ENCODE assay signal across 16 mouse cellular contexts in genomic region chr7:143108996-143109660, GRCm38 (mm10). TPM values are rescaled to one million over a fixed set of nuclear protein-coding genes. Genes with fewer than 3 reads are reported as not detected.
DNase-seq lines count a peak whose midpoint lies in the region; ATAC-seq lines count a peak whose summit lies in the region.
"Had no signal": no experiment of that assay in that cellular context is flagged by ENCODE, and none has a peak within 500 bp of the region (broad histone marks: within the 10 kb centered on the region; RNA-seq: fewer than 3 reads in every experiment).

No protein-coding gene starts in this region.

- H3K27me3 ChIP-seq in heart, embryonic 12.5 days (replicated peaks): peaks cover 42% of the 10 kb centered on the region
- peaks cover 29% of the 10 kb centered on the region for H3K27me3 ChIP-seq in heart, embryonic 15.5 days

- peak overlapping the region; percentile 80 for H3K9ac ChIP-seq in heart, embryonic 12.5 days
- peak overlapping the region; percentile 69; the same call in 1 of the 2 replicates for H3K9ac ChIP-seq in heart, embryonic 15.5 days
- H3K9ac ChIP-seq: embryonic facial prominence, embryonic 12.5 days; forebrain, embryonic 13.5 days; liver, embryonic 12.5 days had no signal

- peaks cover 74% of the 10 kb centered on the region for H3K4me1 ChIP-seq in heart, embryonic 12.5 days (replicated peaks)
- H3K4me1 ChIP-seq in heart, embryonic 15.5 days (replicated peaks): peaks cover 67% of the 10 kb centered on the region

- peak overlapping the region; percentile 8; the same call in 1 of the 2 replicates for H3K4me3 ChIP-seq in heart, embryonic 12.5 days
- peak overlapping the region; percentile 59 for H3K4me3 ChIP-seq in heart, embryonic 15.5 days
- H3K4me3 ChIP-seq: embryonic facial prominence, embryonic 12.5 days; forebrain, embryonic 13.5 days; liver, embryonic 12.5 days had no signal

- intact Hi-C loops in heart, postnatal 25 days (cut with DNase I): no loop called here

- H3K4me2 ChIP-seq in heart, embryonic 12.5 days: peak overlapping the region; percentile 94
- peak overlapping the region; percentile 79 for H3K4me2 ChIP-seq in heart, embryonic 15.5 days
- H3K4me2 ChIP-seq: embryonic facial prominence, embryonic 12.5 days; forebrain, embryonic 13.5 days; liver, embryonic 12.5 days; midbrain, embryonic 11.5 days had no signal

- no peak for ATAC-seq in heart, embryonic 12.5 days (ENCODE audit: insufficient number of reproducible peaks, low FRiP score)
- ATAC-seq in heart, embryonic 15.5 days (replicated peaks; ENCODE audit: insufficient number of reproducible peaks, insufficient read depth, low FRiP score, low read depth): no peak
- ATAC-seq: forebrain, embryonic 13.5 days; liver, embryonic 12.5 days had no signal

- peak overlapping the region; percentile 48 for H3K27ac ChIP-seq in heart, embryonic 12.5 days (ENCODE audit: poor library complexity, severe bottlenecking)
- peak overlapping the region; percentile 94 for H3K27ac ChIP-seq in heart, embryonic 15.5 days
- H3K27ac ChIP-seq: embryonic facial prominence, embryonic 12.5 days; forebrain, embryonic 13.5 days; liver, embryonic 12.5 days had no signal

- 18% methylated on average over 3 of the region's 3 CpGs for WGBS in heart, embryonic 12.5 days
- WGBS in heart, embryonic 15.5 days: 19% methylated on average over 3 of the region's 3 CpGs

- no peaks in the 10 kb centered on the region for H3K36me3 ChIP-seq in heart, embryonic 12.5 days
- H3K36me3 ChIP-seq in heart, embryonic 15.5 days: no peaks in the 10 kb centered on the region
- H3K36me3 ChIP-seq: embryonic facial prominence, embryonic 12.5 days; liver, embryonic 12.5 days had no signal

- DNase-seq in heart, postnatal 25 days (ENCODE audit: low spot score): no peak
- DNase-seq in kidney, postnatal 14 days: peak; percentile 36
- DNase-seq in lung, postnatal 25 days (ENCODE audit: low spot score): peak; percentile 59
- no peak for DNase-seq in frontal cortex, postnatal 14 days (ENCODE audit: low spot score in 2 of 2)
- DNase-seq in left cerebral cortex, adult 18-20 months (ENCODE audit: low spot score in 2 of 2): no peak
- DNase-seq in Muller cell, postnatal 12 days (ENCODE audit: inconsistent ontology term): no peak
- DNase-seq: cerebellum, adult 8-10 months; gastrocnemius, postnatal 36 days; thymus, postnatal 36 days had no signal

- no peaks in the 10 kb centered on the region for H3K9me3 ChIP-seq in heart, embryonic 12.5 days (replicated peaks)
- H3K9me3 ChIP-seq in heart, embryonic 15.5 days (replicated peaks): no peaks in the 10 kb centered on the region
- H3K9me3 ChIP-seq: forebrain, embryonic 13.5 days; liver, embryonic 12.5 days had no signal

RNA-seq across cellular contexts. Expression of gene Kcnq1, which starts 3.0 kb away (rescaled TPM):
- 12.9 and 15.8 TPM in 2 replicates for polyA plus RNA-seq in heart, embryonic 12.5 days (2016; fragmentation: Nextera tagmentation; extraction: Ambion mirVana)
- total RNA-seq in heart, postnatal 25 days (2021): 10 to 100 TPM; 37.4 to 37.7 TPM
- 25.8 and 27.5 TPM in 2 replicates for polyA plus RNA-seq in heart, embryonic 15.5 days (2015; fragmentation: Nextera tagmentation; extraction: Ambion mirVana)
- under 1 TPM; 0.30 to 0.54 TPM for total RNA-seq in left cerebral cortex, adult 18-20 months (2021)
- polyA plus RNA-seq: C2C12 had no signal

RNA-seq across cellular contexts. Expression of gene Trpm5, which starts 14.7 kb away (rescaled TPM):
- 3.8 and 4.3 TPM in 2 replicates for polyA plus RNA-seq in heart, embryonic 12.5 days (2016; fragmentation: Nextera tagmentation; extraction: Ambion mirVana)
- total RNA-seq in heart, postnatal 25 days (2021): not detected
- polyA plus RNA-seq in heart, embryonic 15.5 days (2015; fragmentation: Nextera tagmentation; extraction: Ambion mirVana): 3.8 and 4.7 TPM in 2 replicates
- not detected for total RNA-seq in left cerebral cortex, adult 18-20 months (2021)
- total RNA-seq: gastrocnemius, postnatal 36 days had no signal

RNA-seq across cellular contexts. Expression of gene Tssc4, which starts 40.1 kb away (rescaled TPM):
- 57.1 and 61.7 TPM in 2 replicates for polyA plus RNA-seq in heart, embryonic 12.5 days (2016; fragmentation: Nextera tagmentation; extraction: Ambion mirVana)
- 10 to 100 TPM; 13.8 to 19.6 TPM for total RNA-seq in heart, postnatal 25 days (2021)
- polyA plus RNA-seq in heart, embryonic 15.5 days (2015; fragmentation: Nextera tagmentation; extraction: Ambion mirVana): 45.7 and 66.2 TPM in 2 replicates
- 10 to 100 TPM; 37.8 to 39.6 TPM for total RNA-seq in left cerebral cortex, adult 18-20 months (2021)

RNA-seq across cellular contexts. Expression of gene Cd81, which starts 56.6 kb away (rescaled TPM):
- polyA plus RNA-seq in heart, embryonic 12.5 days (2016; fragmentation: Nextera tagmentation; extraction: Ambion mirVana): 701 and 712 TPM in 2 replicates
- total RNA-seq in heart, postnatal 25 days (2021): 100 to 1,000 TPM; 424 to 455 TPM
- 780 and 813 TPM in 2 replicates for polyA plus RNA-seq in heart, embryonic 15.5 days (2015; fragmentation: Nextera tagmentation; extraction: Ambion mirVana)
- total RNA-seq in left cerebral cortex, adult 18-20 months (2021): 100 to 1,000 TPM; 388 to 392 TPM

Comparison
In these comparisons a context has a peak if more than half of its experiments do, and no peak if none do; other contexts are left out.
1. DNase-seq: peak in kidney, postnatal 14 days (single experiment) and lung, postnatal 25 days (single experiment); none in heart, postnatal 25 days (single experiment), frontal cortex, postnatal 14 days (0 of 2), left cerebral cortex, adult 18-20 months (0 of 2) and Muller cell, postnatal 12 days (single experiment).
2. RNA of gene Kcnq1, which starts 3.0 kb away (total RNA-seq): 37.4 to 37.7 TPM in heart, postnatal 25 days; 0.30 to 0.54 TPM in left cerebral cortex, adult 18-20 months; every median in the first group is over 10 times any median in the second.